Mouse (Mus musculus) kidney, adult 18-20 months (tissue): ENCODE measurements around the gene Irs3.
"Not testable (repeated sequence)": the region's sequence is repeated elsewhere in the genome, so short reads cannot be mapped to it uniquely, and the experiment has no call there.

Source experiments
- DNase-seq: peaks from one replicate; pipeline ENCODE4 v3.0.0; 2021

Gene Irs3

DNA sequence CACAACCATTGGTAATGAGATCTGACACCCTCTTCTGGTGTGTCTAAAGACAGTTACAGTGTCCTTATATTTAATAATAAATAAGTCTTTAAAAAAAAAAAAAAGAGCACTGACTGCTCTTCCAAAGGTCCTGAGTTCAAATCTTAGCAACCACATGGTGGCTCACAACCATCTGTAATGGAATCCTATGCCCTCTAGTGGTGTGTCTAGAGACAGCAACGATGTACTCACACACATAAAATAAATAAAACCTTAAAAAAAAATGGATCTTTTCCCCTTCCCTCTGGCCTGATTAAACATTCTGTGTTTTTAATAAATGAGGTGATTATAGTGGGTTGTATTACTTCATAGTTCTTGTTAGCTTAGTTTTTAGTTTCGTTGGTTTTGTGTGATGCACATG is 30.6 kb downstream of the Irs3 start:
- not testable (repeated sequence) for DNase-seq

DNA sequence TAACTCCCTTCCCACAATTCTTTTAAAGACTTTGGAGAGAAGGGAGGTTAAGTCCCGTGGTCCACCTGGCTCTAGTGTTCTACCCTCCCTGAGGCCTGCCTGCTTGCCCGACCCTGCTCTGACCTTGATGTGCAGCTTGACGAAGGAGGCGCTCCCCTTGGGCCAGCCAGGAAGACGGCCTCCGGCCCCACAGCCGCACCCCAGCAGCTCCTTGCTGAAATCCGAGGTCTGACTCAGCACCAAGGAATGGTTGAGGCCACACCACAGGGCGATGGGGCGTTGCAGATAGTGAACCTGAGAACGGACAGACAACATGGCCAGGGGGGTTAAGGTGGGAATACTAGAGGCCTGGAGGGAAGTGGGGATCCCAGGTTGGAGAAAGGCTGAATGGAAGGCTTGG is 32.0 kb downstream of the Irs3 start, which contains the start of gene Pcolce:
Gene Pcolce (minus strand): TSS at position 235 of the 400 bp plus-strand sequence.
- DNase-seq, result peak; percentile 23

DNA sequence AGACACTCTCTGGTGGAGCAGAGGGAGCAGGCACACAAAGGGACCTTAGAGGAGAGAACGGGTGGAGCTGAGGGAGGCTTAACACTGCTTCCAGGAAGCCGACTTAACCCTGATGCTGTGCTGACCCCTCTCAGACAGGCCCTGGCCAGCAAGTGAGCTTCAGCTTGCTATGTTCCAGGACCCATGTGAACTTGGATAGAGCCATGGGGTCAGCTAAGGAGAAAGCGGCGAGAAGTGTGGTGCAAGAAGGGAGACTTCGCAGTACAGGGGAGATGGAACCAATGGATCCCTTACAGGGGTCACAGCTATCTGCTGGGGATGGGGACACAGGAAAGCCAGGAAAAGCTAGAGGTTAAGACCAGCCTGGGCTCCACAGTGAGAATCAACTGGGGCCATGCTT is 32.4 kb downstream of the Irs3 start:
- no peak for DNase-seq

DNA sequence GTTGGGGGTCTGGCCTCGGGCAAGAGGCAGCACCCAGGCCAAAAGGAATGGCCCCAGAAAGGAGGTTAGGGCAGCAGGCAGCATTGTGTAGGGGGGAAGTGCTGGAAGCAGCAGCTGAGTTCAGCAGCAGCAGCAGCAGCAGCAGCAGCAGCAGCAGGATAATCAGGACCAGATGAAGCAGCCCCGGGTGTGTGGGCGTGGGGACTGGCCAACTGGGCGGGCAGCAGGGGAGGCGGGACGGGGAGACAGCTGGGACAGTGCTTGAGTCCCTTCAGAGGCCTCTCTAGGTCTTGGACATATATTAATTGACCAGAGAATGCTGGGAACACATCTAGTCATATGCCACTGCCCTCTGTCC is 34.3 kb downstream of the Irs3 start:
- peak; percentile 44 for DNase-seq

DNA sequence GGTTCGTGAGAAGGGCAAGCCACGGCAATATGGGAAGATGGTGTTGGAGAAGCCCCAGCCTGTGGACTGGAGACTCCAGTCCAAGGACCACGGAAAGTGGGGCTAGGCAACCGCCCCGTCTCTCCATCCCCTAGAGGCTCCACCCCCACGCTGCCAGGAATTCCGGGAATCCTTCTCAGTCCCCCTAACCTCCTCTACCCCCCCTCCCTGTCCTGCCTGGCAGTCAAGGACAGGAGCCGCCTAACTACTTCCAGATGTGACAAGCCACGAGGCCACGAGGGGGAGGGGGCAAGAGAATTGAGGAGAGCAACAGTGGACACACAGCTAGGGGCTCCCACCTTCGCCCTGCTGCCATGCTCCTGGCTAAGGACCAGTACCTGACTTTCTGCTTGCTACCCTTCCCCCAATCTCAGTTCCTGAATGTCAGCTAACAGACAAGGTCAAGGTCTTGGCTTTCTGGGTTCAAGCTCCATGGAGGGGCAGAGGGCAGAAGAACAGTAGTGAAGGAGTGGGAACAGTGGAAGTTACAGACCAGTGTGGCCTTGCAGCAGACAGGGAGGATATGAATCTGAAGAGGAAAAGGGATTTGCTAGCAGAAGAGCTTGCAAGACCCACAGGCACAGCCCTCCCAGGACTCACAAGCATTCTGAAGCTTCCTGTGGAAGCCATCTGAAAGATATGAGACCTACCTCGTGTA is 34.8 kb downstream of the Irs3 start:
- peak; percentile 79 for DNase-seq

DNA sequence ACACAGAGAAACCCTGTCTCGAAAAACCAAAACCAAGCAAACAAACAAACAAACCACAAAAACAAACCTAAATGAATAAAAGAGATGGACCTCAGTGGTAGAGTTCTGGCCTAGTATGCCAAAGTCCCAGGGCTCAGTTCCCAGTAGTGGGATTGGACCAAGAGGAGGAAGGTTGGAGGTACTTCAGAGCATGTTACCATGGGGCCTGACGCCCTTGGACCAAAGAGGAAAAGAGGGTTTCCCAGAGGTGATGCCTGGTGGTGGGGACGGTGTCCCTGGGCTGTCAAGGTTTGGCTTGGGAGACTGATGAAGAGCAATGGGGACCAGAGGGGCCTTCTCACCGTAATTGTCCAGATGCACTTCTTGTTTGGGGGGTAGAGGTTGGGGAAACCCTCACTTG is 35.5 kb downstream of the Irs3 start:
- no peak for DNase-seq

DNA sequence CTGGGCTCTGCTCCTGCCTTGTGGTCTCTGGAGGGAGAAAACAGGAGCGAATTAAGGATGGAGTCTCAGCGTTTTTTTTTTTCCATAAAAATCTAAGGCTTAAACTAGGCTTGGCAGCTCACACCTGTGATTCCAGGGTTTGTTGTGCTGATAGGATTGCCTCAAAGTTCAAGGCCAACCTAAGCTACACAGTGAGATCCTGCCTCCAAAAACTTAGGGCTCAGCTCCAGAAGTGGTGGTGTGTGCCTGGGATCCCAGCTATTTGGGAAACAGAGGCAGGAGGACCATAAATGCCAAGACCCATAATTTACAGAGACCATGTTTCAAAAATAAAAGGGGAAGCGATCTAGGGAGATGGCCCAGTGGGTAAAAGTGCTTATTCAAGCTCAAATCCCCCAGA is 36.2 kb downstream of the Irs3 start:
- no peak for DNase-seq

DNA sequence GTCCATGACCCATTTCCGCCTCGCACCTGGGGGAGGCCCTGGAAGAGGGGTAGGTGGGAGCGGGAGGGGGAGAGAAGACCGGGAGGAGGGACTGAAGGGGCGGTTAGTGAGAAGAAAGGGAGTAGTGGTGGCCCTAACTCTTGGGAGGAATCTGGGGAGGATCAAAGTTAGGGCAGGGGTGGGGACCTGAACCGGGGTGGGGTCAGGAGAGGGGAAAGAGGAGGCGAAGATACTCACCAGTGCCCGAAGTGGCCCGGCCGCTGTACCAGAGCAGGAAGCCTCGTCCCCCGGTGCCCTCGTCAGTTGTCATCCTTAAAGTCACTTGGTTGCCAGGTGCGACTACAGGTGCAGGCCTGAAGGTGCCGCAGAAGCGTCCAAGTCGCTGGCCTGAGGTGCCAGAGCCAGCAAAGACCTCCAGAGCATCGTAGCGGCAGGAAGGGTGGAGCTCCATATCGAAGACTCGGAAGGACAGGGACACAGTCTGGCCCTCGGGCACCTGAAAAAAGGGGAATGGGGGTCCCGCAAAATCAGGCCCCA is 36.8 kb downstream of the Irs3 start:
- no peak for DNase-seq

DNA sequence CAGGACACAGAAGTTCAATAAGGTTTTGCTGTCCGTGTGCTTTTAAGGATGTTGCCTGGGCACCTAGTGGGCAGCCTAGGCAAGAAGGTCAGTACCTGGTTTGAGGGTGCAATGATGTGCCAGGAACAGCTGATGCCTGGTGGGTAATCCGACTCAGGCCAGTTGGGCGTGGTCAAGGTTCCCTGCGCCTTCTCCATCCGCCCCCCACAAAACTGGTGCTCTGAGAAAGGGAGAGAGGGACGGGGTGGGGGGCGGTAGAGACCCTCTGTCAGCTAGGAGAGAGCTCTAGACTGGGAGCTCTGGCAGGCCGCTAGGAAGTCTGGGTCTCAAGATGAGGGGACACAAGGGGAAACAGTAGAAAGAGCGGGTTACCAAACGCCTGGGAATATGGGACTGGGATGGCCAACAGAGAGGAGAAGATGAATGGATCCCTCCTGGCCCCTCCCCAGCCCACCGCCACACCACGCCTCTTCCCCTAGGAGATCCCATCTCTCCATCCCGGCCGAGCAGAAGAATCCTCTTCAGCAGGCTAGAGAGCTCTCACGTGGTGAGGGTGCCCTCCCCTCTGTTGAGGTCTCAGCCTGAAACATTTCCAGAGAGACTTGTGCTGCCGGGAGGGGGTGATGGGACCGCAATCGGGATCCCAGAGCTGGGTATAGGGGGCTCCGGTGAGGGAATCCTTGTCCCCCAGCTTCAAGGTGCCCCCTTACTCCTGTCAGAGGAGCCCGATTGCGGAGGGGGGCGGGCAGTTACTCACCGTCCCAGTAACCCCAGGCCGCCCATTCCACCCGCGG is 37.5 kb downstream of the Irs3 start:
- DNase-seq, result no peak

DNA sequence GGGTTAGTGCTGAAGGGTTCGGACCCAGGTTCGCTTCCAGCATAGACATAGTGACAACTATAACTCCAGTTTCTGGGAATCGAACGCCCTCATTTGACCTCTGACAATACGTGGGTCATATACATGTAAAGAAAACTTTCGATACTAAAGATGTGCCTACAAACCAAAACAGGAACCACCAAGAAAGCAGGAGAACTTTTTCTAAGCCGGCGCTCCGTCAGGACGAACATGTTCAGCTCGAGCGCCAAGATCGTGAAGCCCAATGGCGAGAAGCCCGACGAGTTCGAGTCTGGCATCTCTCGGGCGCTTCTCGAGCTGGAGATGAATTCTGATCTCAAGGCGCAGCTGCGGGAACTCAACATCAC is 44.2 kb downstream of the Irs3 start:
- DNase-seq, result peak; percentile 35

DNA sequence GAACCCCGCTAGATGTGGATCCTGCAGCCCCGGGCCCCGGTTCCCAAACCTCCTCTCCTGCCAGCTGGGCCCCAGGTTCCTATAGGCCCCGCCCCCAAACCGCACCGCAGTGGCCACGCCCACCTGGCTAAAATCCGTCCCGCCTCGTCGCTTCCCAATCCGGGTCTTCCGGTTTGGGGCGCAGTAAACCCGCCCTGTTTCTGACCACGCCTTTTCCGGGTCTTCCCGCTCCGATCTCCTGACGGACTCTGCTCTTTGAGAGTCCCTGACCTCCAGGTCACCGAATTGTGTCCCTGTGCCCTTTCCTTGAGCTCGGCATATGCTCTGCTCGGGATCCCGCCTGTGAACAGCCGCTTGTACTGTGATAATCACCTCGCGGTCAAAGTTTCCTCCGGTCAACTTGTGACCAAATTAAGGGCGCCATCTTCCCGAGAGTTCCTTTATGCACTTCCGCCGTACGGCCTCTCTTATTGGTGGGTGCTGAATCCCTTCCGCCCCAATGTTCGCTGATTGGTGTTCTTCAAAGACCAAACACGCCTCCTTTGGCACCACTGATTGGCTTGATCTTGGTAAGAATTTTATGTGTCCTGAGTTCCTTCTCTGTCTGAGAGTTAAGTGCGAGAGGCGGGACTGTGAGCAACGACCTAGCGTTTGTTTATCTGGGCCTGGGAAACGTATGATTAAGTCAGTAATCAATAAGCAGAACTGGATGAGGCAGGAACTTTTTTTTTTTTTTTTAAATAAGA is 44.7 kb downstream of the Irs3 start, which contains the start of gene Mospd3:
Gene Mospd3 (minus strand): TSS at position 440 of the 746 bp plus-strand sequence.
- DNase-seq, result peak; percentile 98

DNA sequence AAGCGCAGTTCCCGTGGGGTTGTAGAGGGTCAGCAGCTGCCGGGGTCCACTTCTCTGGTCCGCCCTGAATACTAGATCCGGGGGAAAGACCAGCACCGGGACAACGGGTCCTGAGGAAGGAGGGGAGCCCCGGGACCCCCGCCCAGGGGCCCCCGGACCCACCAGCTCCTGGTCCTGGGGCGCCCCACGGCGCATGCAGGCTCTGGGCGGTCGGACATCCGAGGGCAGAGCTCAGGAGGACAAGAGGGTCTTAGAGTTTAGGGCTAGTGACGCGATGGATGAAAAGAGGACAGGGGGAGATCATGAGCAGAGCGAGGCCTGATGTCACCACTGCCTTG is 45.3 kb downstream of the Irs3 start:
- DNase-seq, result no peak

DNA sequence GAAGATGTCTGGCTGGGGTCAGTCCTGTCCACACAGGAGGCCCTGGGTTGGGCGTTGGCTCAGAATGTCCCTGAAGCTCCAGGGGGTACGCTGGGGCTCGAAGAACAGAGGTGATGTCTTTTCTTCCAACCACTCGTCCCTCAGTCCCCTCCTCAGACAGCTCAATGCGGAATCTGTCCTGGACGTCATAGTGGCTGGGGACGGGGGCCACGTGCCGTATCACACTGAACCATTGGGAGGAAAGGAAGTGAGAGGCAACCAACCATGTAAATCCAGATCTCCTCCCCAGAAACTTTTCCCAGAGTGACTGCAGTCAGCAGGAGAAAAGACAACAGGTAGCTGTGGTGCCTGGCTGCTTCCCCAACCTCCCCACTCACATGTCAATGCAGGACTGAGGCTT is 45.9 kb downstream of the Irs3 start:
- DNase-seq, result peak; percentile 10

DNA sequence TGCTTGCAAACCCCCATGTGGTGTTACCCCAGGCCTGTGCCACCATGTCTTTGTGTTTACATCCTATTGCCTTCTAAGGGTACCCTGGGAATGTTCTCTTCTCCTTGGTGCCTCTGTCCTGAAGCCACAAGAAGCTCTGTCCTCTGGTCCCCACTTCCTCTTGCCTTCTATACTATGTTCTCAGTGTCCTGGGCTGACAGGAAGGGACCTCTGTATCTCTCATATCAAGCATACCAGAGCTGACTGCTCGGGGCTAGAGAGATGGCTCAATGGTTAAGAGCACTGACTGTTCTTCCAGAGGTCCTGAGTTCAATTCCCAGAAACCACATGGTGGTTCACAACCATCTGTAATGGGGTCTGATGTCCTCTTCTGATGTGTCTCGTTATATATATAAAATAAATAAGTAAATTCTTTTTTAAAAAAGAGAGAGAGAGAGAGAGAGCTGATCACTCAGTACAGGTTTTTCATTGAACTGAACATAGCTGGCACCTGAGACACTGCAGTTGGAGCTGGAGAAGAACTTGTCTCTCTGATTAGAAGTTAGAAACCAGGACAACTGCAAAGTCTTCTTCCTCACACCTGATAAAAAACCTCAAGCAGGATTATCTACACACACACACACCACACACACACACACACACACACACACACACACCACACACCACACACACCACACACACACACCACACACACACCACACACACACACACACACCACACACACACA is 47.3 kb downstream of the Irs3 start:
- no peak for DNase-seq

DNA sequence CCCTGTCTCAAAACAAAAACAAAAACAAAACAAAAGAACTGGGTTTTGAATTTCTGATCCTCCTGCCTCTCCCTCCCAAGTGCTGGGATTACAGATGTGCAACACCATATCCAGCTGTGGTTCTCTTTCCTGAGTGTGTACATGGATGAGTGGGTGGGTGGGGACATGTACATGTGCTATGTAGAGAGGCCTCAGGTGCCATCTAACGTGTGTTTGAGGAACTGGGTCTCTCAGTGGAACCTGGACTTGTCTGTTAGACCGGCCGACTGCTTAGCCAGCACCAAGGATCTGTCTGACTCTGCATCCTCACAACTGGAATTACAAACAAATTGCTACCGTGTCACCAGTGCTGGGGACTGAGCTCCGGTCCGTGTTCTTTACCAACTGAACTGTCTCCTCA is 47.9 kb downstream of the Irs3 start:
- no peak for DNase-seq

DNA sequence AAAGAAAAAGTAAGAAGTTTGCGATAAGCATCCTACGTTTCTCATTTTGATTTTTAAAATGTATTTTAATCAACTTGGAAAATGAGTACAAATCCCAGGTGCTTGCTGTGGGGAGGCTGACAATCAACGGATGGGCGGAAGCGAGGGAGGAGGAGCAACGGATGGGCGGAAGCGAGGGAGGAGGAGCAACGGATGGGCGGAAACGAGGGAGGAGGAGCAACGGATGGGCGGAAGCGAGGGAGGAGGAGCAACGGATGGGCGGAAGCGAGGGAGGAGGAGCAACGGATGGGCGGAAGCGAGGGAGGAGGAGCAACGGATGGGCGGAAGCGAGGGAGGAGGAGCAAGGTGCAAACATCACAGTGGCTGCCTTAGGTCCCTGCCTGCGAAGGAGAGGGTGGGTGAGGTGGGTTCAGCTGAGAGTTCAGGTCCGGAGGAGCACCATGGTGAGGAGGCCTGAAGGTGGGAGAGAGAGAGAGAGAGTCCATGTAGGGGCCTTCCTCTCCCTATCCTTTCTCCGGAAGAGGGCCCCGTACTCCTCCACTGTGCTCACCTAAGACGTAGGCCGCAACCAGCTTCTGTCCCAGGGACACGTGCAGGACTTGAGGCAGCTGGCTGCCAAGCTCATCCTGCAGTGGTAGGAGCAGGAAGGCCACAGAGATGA is 48.8 kb downstream of the Irs3 start:
- peak; percentile 10 for DNase-seq

DNA sequence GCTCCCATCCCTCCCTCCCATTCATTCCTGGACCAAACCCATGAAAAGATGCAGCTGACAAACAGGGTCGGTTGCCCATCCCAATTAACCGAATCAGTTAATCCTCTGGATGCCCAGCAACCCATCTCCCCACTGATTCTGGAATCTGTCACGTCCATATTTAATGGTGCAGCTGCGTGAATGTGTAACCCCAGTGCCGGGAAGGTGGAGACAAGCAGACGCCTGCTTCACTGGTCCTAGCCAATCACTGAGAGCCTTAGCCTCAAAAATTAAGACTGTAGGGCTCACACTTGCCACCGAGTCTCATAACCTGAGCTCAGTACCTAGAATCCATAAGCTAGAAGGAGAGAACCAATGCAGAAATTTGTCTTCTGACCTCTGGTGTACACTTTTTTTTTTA is 49.6 kb downstream of the Irs3 start:
- DNase-seq, result no peak
